Mouse (Mus musculus) heart, embryonic 13.5 days (tissue): Measurements from ENCODE around the gene Tpp1. TPM values are rescaled to one million over a fixed set of nuclear protein-coding genes. Genes with fewer than 3 reads are reported as not detected.
"Not testable (repeated sequence)": the region's sequence is repeated elsewhere in the genome, so short reads cannot be mapped to it uniquely, and the experiment has no call there.

Source experiments
- ATAC-seq: fragments of 200-750 bp; cut with Nextera tagmentation; 2 replicates; pipeline ENCODE4 v1.8.0; 2017; ENCODE audit warnings: moderate TSS enrichment; ENCODE audit not compliant: insufficient number of reproducible peaks, low FRiP score, low TSS enrichment; ENCODE audit errors: extremely low read depth
- H3K27ac ChIP-seq: fragments of 300-500 bp; sonication (generic); replicated peaks from 2 replicates; pipeline ENCODE4 v1.5.1; 2015; ENCODE audit warnings: moderate library complexity, mild to moderate bottlenecking, inconsistent platforms
- H3K27me3 ChIP-seq: fragments of 300-500 bp; sonication (generic); replicated peaks from 2 replicates; pipeline ENCODE4 v1.6.1; 2015; ENCODE audit warnings: mild to moderate bottlenecking, inconsistent platforms
- H3K36me3 ChIP-seq: fragments of 300-500 bp; sonication (generic); 2 replicates; pipeline ENCODE4 v1.6.1; 2015; ENCODE audit warnings: mild to moderate bottlenecking, inconsistent platforms
- H3K4me1 ChIP-seq: fragments of 300-500 bp; sonication (generic); 2 replicates; pipeline ENCODE4 v1.6.1; 2015; ENCODE audit warnings: inconsistent platforms
- H3K4me2 ChIP-seq: fragments of 300-500 bp; sonication (generic); 2 replicates; pipeline ENCODE4 v1.6.1; 2015; ENCODE audit warnings: inconsistent platforms, mild to moderate bottlenecking, moderate library complexity
- H3K4me3 ChIP-seq: fragments of 300-500 bp; sonication (generic); 2 replicates; pipeline ENCODE4 v1.5.1; 2015; ENCODE audit warnings: moderate library complexity, mild to moderate bottlenecking, inconsistent platforms
- H3K9ac ChIP-seq: fragments of 300-500 bp; sonication (generic); 2 replicates; pipeline ENCODE4 v1.6.1; 2015; ENCODE audit warnings: inconsistent platforms, mild to moderate bottlenecking, moderate library complexity
- H3K9me3 ChIP-seq: fragments of 300-500 bp; sonication (generic); 2 replicates; pipeline ENCODE4 v1.6.1; 2016; ENCODE audit warnings: inconsistent platforms
- WGBS: fragments of 180-500 bp; shearing (Covaris S2); methylation state at CpG from one replicate; pipeline ENCODE4 v1.1.7; 2015; ENCODE audit warnings: mixed read lengths; 5-methylcytosine and 5-hydroxymethylcytosine counted together
- polyA plus RNA-seq: library from polyadenylated mRNA; unstranded; fragments of >200 nt; fragmentation: Nextera tagmentation; extraction: Ambion mirVana; gene quantifications from 2 replicates; pipeline ENCODE4 v1.2.1, GENCODE M21; 2015

Gene Tpp1
- polyA plus RNA-seq, 1 experiment from 2014 or later = 80.7 TPM

- Histone ChIP-seq H3K4me2 (peak overlapping the region; percentile 92), H3K4me1 (peaks cover 47% of the 10 kb centered on the region), H3K27ac (peak overlapping the region; percentile 98), H3K9me3 (no peaks in the 10 kb centered on the region), H3K27me3 (no peaks in the 10 kb centered on the region), H3K4me3 (peak overlapping the region; percentile 96), H3K9ac (peak overlapping the region; percentile 99), H3K36me3 (peaks cover 50% of the 10 kb centered on the region)
- 4% methylated on average over 3 of the region's 3 CpGs for WGBS
- peak; percentile 54; the same call in 1 of the 2 replicates for ATAC-seq
Observed at GRCm38 (mm10) chr7:105738948-105739347, 13.1 kb downstream of the Tpp1 start.

- peak overlapping the region; percentile 92 for H3K4me2 ChIP-seq
- WGBS = 32% methylated on average over 2 of the region's 2 CpGs
- H3K9ac ChIP-seq = peak overlapping the region; percentile 99
- H3K4me3 ChIP-seq = peak overlapping the region; percentile 96
- H3K4me1 ChIP-seq = peaks cover 44% of the 10 kb centered on the region
- ATAC-seq = no peak
- no peaks in the 10 kb centered on the region for H3K9me3 ChIP-seq
- H3K27me3 ChIP-seq = no peaks in the 10 kb centered on the region
- H3K27ac ChIP-seq = peak overlapping the region; percentile 98
- peaks cover 56% of the 10 kb centered on the region for H3K36me3 ChIP-seq
Observed at GRCm38 (mm10) chr7:105738286-105738685, 13.7 kb downstream of the Tpp1 start.

DNA sequence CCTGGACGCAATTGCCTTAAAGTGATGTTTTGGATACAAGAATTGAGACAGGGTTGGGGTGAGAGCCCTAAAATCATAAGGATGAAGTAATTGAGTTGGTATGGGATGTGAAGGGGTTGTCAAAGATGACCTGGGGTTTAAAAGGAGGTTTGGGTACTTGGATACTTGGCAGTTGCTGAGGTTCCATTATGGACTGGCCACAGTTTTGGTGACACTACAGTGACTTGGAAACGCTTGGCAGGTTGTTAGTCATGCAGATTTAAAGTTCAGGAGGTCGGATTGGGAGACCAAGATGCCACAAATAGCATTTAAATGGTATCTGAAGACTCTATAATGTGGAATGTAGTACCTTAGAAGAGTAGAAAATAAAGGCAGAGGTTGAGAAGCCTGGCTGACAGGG, 14.4 kb downstream of the Tpp1 start:
- H3K4me1 ChIP-seq = peaks cover 37% of the 10 kb centered on the region
- H3K9me3 ChIP-seq = no peaks in the 10 kb centered on the region
- peaks cover 56% of the 10 kb centered on the region for H3K36me3 ChIP-seq
- peak overlapping the region; percentile 99 for H3K9ac ChIP-seq
- 12% methylated on average over 3 of the region's 3 CpGs for WGBS
- no peak for ATAC-seq
- H3K27ac ChIP-seq = peak overlapping the region; percentile 98
- H3K4me3 ChIP-seq = peak overlapping the region; percentile 96
- H3K4me2 ChIP-seq = peak overlapping the region; percentile 92
- no peaks in the 10 kb centered on the region for H3K27me3 ChIP-seq

DNA sequence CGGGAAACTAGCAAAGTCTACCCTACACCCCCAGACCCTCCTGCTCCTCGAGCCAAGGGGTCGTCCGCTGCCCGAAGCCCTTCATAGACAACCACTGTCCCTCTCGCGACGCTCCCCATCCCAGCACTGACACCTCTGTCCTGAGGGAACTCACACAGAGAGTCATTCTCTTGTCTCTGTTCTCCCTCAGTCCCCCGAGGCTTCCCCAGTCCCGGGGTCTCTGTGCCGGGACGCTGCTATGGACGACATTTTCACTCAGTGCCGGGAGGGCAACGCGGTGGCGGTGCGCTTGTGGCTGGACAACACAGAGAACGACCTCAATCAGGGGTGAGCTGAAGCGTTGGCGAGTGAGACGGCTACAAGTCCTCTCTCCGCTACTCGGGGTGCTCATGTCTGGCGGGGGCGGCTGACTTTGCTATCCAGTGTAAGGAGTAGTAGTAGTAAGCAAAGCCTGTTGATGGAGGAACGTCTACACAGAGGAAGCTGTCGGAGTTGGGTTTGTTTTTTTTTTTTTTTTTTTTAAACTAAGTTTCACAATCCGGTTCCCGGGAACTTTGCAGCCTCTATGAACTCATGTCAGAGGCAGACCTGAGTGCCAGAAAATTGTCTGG, 15.0 kb downstream of the Tpp1 start, which contains the start of gene Rrp8:
Gene Rrp8, minus strand, starts transcription at position 475 of the 611 bp plus-strand sequence.
- peaks cover 37% of the 10 kb centered on the region for H3K4me1 ChIP-seq
- H3K4me3 ChIP-seq = peak within 1 kb of the TSS; percentile 96
- 0 out of 2 replicates have a peak, but pooled peaks have one; percentile 1 for ATAC-seq
- peak within 1 kb of the TSS; percentile 92 for H3K4me2 ChIP-seq
- peak within 1 kb of the TSS; percentile 99 for H3K9ac ChIP-seq
- no peaks in the 10 kb centered on the region for H3K27me3 ChIP-seq
- H3K27ac ChIP-seq = peak within 1 kb of the TSS; percentile 98
- H3K9me3 ChIP-seq = no peaks in the 10 kb centered on the region
- WGBS = under 1% methylated on average over 30 of the region's 30 CpGs
- peaks cover 56% of the 10 kb centered on the region for H3K36me3 ChIP-seq

DNA sequence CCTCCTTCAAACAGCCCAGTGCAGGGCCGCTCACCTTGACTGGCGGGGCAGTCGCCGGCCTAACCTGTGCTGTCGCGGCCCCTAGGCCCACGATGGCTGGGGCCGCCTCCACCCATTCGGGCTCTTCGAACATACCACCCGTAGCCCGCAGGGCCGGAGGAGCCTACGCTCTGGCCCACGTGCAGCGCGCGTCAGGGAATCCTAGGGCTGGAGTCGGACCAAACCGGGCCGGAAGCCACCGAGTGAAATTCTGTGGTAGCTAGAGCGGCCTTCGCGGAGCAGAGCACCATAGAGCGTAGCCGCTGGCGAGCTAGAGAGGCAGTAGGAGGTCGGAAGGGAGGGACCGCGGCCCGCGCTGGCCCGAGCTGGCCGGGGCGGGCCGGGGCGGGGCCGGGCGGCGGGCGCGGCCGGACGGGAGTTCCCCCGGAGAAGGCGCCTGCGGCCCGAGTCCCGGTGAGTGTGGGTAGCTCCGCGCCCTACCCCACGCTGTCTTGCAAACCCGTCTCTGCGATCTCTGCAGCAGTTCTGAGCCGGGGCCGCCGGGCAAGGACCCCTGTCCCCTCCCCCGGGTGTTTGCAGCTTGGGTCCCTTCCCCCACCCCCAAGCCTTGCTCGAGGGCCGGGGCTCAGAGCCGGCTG, 15.7 kb downstream of the Tpp1 start, which contains the start of gene Ilk:
Gene Ilk, plus strand, starts transcription at position 329 of the 638 bp plus-strand sequence.
- ATAC-seq = peak; percentile 95
- no peaks in the 10 kb centered on the region for H3K9me3 ChIP-seq
- WGBS = under 1% methylated on average over 41 of the region's 62 CpGs
- peak within 1 kb of the TSS; percentile 99 for H3K9ac ChIP-seq
- H3K27ac ChIP-seq = peak within 1 kb of the TSS; percentile 98
- peak within 1 kb of the TSS; percentile 96 for H3K4me3 ChIP-seq
- no peaks in the 10 kb centered on the region for H3K27me3 ChIP-seq
- peaks cover 37% of the 10 kb centered on the region for H3K4me1 ChIP-seq
- peak within 1 kb of the TSS; percentile 92 for H3K4me2 ChIP-seq
- peaks cover 56% of the 10 kb centered on the region for H3K36me3 ChIP-seq

DNA sequence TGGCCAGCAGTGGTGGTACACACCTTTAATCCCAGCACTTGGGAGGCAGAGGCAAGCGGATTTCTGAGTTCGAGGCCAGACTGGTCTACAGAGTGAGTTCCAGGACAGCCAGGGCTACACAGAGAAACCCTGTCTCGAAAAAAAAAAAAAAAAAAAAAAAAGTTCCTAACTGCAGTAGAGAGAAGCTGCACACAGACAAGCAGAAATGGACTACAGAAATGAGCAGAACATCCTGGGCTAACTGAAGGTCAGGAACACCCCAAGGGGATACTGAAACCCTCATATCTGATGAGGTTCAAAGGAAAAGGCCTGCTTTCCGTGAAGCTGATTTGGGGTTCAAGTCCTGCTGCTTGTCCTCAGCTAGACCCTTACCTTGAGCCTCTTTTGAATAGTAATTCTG, 16.6 kb downstream of the Tpp1 start:
- H3K27ac ChIP-seq = peak overlapping the region; percentile 98
- 33% methylated on average over 4 of the region's 4 CpGs for WGBS
- H3K9ac ChIP-seq = peak overlapping the region; percentile 99
- H3K4me3 ChIP-seq = peak overlapping the region; percentile 96
- H3K36me3 ChIP-seq = peaks cover 55% of the 10 kb centered on the region
- not testable (repeated sequence) for H3K27me3 ChIP-seq, H3K9me3 ChIP-seq, ATAC-seq
- peaks cover 37% of the 10 kb centered on the region for H3K4me1 ChIP-seq
- H3K4me2 ChIP-seq = peak overlapping the region; percentile 92

DNA sequence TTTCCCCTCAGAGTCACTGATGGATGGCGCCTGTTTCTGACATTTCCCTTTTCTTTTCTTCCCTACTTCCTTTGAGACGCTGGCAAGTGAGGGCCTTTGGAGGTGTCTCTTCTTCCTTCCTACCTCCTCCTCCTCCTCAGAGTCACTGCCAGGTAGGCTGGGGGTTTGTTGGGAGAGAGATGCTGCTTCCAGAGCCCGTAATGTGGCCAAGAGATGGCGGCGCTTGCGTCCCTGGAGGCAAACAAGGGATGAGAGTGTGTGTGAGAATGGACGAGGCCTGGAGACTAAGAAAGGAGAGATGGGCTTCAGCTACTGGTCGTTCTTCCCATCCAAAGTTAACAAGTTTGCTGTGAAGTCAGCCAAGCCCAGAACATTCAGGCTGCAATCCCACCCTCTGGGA, 17.2 kb downstream of the Tpp1 start:
- Histone ChIP-seq H3K27me3 (no peaks in the 10 kb centered on the region), H3K9me3 (no peaks in the 10 kb centered on the region), H3K9ac (peak overlapping the region; percentile 99), H3K36me3 (peaks cover 51% of the 10 kb centered on the region), H3K27ac (no peak overlapping the region), H3K4me3 (no peak overlapping the region; the same call in 1 of the 2 replicates), H3K4me1 (peaks cover 36% of the 10 kb centered on the region), H3K4me2 (peak overlapping the region; percentile 92; the same call in 1 of the 2 replicates)
- no peak for ATAC-seq
- WGBS = 82% methylated on average over 8 of the region's 8 CpGs

- 91% methylated on average over 11 of the region's 11 CpGs for WGBS
- Histone ChIP-seq H3K9me3 (no peaks in the 10 kb centered on the region), H3K9ac (no peak overlapping the region), H3K4me3 (no peak overlapping the region), H3K4me2 (no peak overlapping the region), H3K27me3 (no peaks in the 10 kb centered on the region), H3K36me3 (peaks cover 56% of the 10 kb centered on the region), H3K27ac (no peak overlapping the region), H3K4me1 (peaks cover 28% of the 10 kb centered on the region)
- no peak for ATAC-seq
Observed at GRCm38 (mm10) chr7:105733836-105734235, 18.2 kb downstream of the Tpp1 start.

DNA sequence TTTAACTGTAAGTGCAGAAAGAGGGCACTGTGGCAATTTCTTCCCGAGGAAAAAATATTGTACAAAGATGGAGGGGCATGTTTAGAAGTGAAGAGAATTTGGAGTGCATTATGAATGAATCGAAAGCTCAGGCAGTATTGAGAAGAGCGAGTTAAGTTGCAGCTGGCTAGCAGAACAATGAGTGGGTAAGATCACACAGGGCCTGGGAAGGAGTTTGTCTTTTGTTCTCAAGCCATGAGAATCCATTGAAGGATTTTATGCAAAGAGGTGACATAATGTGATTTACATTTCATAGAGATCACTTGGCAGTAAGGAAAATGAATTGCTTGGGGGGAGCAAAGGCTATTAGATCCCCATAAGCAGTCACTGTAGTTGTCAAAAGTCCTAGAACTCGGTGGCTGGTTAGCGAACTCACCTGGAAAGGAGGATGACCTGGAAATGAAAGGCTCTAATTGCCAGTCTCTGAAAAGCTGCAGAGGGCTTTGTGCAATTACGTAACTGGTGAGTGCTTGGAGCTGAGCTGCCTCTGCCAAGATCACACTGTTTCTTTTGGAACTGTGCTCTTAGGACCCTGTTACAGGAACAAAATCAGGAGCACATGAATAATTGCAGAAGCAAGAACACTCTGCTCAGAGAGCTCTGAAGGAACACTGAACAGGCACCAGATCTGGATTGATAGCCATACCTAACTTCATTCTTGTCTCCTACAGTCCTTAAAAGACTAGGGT, 23.2 kb downstream of the Tpp1 start:
- peaks cover 54% of the 10 kb centered on the region for H3K36me3 ChIP-seq
- no peaks in the 10 kb centered on the region for H3K9me3 ChIP-seq
- no peak overlapping the region; the same call in 1 of the 2 replicates for H3K27ac ChIP-seq
- H3K4me1 ChIP-seq = no peaks in the 10 kb centered on the region
- no peak overlapping the region for H3K9ac ChIP-seq
- H3K4me2 ChIP-seq = no peak overlapping the region
- no peak for ATAC-seq
- H3K4me3 ChIP-seq = no peak overlapping the region
- no peaks in the 10 kb centered on the region for H3K27me3 ChIP-seq
- 77% methylated on average over 6 of the region's 6 CpGs for WGBS

DNA sequence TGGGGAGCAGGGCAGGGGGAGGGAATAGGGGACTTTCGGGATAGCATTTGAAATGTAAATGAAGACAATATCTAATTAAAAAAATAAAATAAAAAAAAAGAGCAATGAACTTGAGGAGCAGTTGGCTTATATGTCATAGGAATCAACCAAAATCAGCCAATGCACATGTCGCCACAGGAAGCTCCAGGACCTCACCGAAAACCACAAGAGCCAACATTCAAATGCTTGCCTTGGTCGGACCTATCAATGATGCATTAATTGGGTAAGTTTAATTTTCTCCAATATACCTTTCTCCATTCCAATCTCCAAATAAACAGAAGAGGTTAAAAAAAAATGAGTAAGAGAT, 25.1 kb downstream of the Tpp1 start:
- WGBS = 87% methylated on average over 4 of the region's 4 CpGs
- Histone ChIP-seq H3K27me3 (no peaks in the 10 kb centered on the region), H3K36me3 (peaks cover 35% of the 10 kb centered on the region), H3K4me3 (no peak overlapping the region), H3K9me3 (no peaks in the 10 kb centered on the region), H3K4me1 (no peaks in the 10 kb centered on the region), H3K9ac (0 out of 2 replicates have a peak overlapping the region, but pooled peaks have one; percentile 21), H3K27ac (no peak overlapping the region), H3K4me2 (no peak overlapping the region)
- no peak for ATAC-seq
